Mouse (Mus musculus): ENCODE measurements around the gene Bfsp2.

DNA sequence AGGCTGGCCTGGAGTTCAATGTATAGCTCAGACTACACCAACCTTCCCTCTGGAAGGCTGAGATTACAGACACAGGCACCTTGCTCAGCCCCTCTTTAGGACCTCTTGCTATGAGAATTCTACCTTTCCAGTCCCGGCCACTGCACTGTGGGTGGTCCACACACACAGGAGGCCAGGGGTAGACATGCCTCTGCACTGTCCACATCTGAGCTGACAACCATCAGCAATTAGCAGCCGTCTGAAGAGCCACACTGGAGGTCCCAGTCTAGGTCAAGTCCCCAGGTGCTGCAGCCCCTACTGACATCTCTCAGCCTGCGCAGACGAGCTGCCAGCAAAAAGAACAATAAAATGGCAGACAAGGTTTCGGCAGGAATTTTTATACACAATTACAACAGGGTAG lies 93.6 kb downstream of the Bfsp2 start:
- no peak for TF ChIP-seq CTCF (IDR thresholded peaks at IDR 0.05; ENCODE audit: low read depth, low read length)
- TF ChIP-seq POLR2A (IDR thresholded peaks at IDR 0.05; ENCODE audit: extremely low read depth, insufficient read depth, low read length): no peak
